Mouse (Mus musculus): Measurements from ENCODE around the gene Gk5. TPM values are rescaled to one million over a fixed set of nuclear protein-coding genes. Genes with fewer than 3 reads are reported as not detected.

Gene Gk5
- polyA plus RNA-seq, 1 experiment from 2014 or later: 6.2 TPM

DNA sequence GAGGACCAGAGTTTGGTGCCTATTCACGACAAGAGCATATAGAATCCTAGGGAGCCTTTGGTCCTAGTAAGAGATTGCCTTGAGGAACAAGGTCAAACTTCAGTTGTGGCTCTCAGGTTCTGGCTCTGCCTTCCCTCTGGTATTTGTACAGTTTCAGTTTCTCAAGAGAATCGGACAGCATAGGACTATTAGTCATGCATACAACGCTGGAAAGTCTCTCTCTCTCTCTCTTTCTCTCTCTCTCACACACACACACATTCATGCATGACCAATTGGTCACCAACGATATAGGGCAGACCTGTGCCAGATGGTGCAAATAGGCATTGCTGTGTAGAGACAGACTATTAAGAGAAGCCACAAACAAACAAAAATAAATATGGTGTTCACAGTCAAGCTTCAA lies 946 bp upstream of the Gk5 start:
- H3K9ac ChIP-seq: no peak overlapping the region
- no peak for ATAC-seq (ENCODE audit: insufficient number of reproducible peaks, insufficient read depth, low FRiP score, low TSS enrichment, low read depth)
- peak overlapping the region; percentile 76 for H3K4me2 ChIP-seq
- H3K36me3 ChIP-seq: no peaks in the 10 kb centered on the region
- H3K27ac ChIP-seq: no peak overlapping the region
- H3K4me3 ChIP-seq: peak overlapping the region; percentile 74
- H3K9me3 ChIP-seq: no peaks in the 10 kb centered on the region
- no peaks in the 10 kb centered on the region for H3K27me3 ChIP-seq
- peaks cover 12% of the 10 kb centered on the region; the same call in 1 of the 2 replicates for H3K4me1 ChIP-seq
- WGBS: 72% methylated on average over 4 of the region's 4 CpGs

DNA sequence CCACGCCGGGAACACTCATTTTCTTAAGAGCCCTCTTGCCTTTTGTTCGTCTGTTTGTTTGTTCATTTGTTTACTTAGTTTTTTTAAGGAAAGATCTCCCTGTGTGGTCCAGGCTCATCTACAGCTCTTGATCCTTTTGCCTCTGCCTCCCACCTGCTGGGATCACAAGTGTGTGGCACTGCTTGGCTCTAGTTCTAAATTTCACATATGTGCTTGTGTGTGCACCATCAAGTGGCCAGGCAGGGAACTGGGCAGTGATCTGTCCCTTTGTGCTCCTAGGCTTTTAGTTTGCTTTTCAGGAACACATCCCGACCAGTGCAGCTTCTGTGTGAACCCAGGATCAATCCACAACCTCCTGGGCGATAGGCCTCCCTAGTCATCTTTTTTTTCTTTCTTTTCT lies 8.8 kb downstream of the Gk5 start:
- H3K4me2 ChIP-seq: no peak overlapping the region
- H3K27ac ChIP-seq: no peak overlapping the region
- ATAC-seq (ENCODE audit: insufficient number of reproducible peaks, insufficient read depth, low FRiP score, low TSS enrichment, low read depth): no peak
- H3K4me3 ChIP-seq: no peak overlapping the region
- no peaks in the 10 kb centered on the region for H3K27me3 ChIP-seq
- H3K4me1 ChIP-seq: no peaks in the 10 kb centered on the region
- no peaks in the 10 kb centered on the region for H3K9me3 ChIP-seq
- no peaks in the 10 kb centered on the region for H3K36me3 ChIP-seq
- H3K9ac ChIP-seq: no peak overlapping the region
- 75% methylated on average over 5 of the region's 5 CpGs for WGBS

DNA sequence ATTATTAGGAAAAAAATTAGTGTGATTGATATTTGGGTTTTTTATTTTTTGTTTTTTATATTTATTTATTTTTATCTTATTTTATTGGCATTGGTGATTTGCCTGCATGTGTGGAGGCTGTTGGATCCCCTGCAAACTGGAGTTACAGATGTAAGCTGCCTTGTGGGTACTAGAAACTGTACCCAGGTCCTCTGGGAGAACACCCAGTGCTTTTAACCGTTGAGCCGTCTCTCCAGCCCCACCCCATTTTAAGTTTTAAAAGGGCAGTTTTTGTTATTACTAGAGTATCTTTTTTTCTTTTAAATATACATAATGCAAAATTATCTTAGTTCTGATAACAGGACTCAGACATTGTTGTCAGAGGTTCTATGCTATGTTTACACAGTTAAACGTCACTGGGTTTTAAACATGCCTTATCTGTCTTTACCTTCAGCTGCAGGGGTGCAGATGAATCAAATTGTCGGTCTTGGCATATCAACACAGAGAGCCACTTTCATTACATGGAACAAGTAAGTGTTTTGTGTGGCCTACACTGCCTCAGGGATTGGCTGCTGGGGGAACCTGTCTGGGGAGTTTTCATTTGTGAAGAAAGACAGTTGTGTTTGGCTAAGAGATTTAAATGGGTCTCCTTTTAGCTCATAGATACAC lies 13.9 kb downstream of the Gk5 start:
- no peak overlapping the region for H3K4me2 ChIP-seq
- no peak overlapping the region for H3K4me3 ChIP-seq
- ATAC-seq (ENCODE audit: insufficient number of reproducible peaks, insufficient read depth, low FRiP score, low TSS enrichment, low read depth): no peak
- no peak overlapping the region for H3K9ac ChIP-seq
- WGBS: 43% methylated on average over 4 of the region's 4 CpGs
- H3K27ac ChIP-seq: no peak overlapping the region
- no peaks in the 10 kb centered on the region for H3K27me3 ChIP-seq
- H3K4me1 ChIP-seq: peaks cover 12% of the 10 kb centered on the region; the same call in 1 of the 2 replicates
- no peaks in the 10 kb centered on the region for H3K36me3 ChIP-seq
- no peaks in the 10 kb centered on the region for H3K9me3 ChIP-seq

DNA sequence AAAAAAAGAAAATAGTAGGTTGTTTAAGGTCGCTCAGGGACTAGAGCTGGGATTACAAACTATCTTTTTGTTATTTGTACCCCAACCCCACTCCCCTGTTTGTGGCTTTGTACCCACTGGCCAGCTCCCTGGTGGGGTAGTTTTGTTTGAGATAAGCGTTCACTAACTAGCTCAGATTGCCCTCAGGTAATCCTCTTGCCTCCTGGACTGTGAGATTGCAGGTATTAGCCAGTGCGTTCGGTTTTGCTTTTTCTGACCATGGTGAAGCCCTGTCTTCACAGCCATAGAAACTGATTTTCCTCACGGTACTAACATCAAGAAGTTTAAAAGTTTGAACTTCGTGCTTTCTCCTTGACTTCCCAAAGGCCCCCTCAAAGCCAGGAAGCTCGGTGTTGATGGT lies 15.3 kb downstream of the Gk5 start:
- H3K36me3 ChIP-seq: no peaks in the 10 kb centered on the region; the same call in 1 of the 2 replicates
- 74% methylated on average over 7 of the region's 7 CpGs for WGBS
- no peak for ATAC-seq (ENCODE audit: insufficient number of reproducible peaks, insufficient read depth, low FRiP score, low TSS enrichment, low read depth)
- H3K4me2 ChIP-seq: no peak overlapping the region
- H3K9ac ChIP-seq: no peak overlapping the region
- H3K4me3 ChIP-seq: no peak overlapping the region
- H3K9me3 ChIP-seq: no peaks in the 10 kb centered on the region
- H3K27me3 ChIP-seq: no peaks in the 10 kb centered on the region
- H3K27ac ChIP-seq: no peak overlapping the region
- H3K4me1 ChIP-seq: peaks cover 12% of the 10 kb centered on the region; the same call in 1 of the 2 replicates

DNA sequence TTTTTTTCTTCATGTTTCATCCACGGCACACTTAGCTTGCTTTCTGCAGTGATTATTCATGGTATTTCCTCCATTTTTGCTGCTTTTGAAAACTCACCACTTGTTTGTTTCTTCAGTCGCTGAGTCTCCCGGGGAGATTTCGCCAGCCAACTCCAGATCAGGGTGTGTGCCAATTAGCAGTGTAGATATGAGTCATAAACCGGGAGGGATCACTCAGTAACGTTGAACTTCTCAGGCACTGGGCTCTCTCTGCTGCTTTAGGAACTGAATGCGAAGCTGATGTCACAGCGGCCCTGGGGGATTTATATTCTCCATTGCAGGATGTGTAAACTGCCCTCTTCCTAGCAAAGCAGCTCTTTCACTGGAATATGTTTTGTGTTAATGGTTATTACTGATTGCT lies 15.8 kb downstream of the Gk5 start:
- 63% methylated on average over 8 of the region's 8 CpGs for WGBS
- no peak overlapping the region for H3K9ac ChIP-seq
- no peak overlapping the region for H3K4me3 ChIP-seq
- ATAC-seq (ENCODE audit: insufficient number of reproducible peaks, insufficient read depth, low FRiP score, low TSS enrichment, low read depth): no peak
- no peaks in the 10 kb centered on the region; the same call in 1 of the 2 replicates for H3K36me3 ChIP-seq
- H3K27me3 ChIP-seq: no peaks in the 10 kb centered on the region
- no peaks in the 10 kb centered on the region for H3K9me3 ChIP-seq
- H3K4me1 ChIP-seq: peaks cover 12% of the 10 kb centered on the region; the same call in 1 of the 2 replicates
- H3K27ac ChIP-seq: no peak overlapping the region
- H3K4me2 ChIP-seq: no peak overlapping the region

DNA sequence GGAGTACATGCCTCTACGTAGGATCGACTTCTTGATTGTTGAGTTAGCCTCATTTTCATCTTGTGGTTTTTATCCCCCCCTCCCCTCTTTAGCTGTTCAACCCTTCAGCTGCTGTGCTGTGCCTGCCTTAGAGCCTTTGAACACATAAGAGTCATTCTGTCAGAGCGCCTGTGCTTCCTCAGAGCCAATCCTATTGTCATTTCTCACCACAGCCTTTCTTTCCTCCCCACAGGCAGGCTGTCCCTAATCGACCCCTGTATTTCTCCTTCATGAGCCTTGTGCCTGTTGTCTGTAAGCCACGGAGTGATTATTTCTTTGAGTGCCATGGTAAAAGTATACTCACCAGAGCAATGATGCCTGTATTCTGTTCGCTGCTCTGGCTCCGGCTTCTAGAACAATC lies 16.3 kb downstream of the Gk5 start:
- H3K27ac ChIP-seq: no peak overlapping the region

DNA sequence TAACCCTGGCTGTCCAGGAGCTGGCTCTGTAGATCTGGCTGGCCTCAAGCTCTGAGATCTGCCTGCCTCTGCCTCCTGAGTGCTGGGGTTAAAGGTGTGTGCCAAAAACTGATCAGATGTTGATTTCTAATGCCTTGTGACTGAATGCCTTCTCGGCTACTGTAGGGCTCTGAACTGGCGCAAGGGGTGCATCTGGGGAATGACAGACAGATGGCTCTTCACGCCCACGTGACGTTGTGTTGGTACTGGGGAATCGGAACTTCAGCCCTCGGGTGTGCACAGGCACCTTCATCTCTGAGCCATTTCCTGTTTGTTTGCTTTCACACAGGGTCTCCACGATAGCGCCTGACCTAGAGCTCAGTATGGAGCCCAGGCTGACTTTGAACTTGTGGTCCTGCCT lies 19.8 kb downstream of the Gk5 start:
- no peaks in the 10 kb centered on the region for H3K9me3 ChIP-seq
- no peak for ATAC-seq (ENCODE audit: insufficient number of reproducible peaks, insufficient read depth, low FRiP score, low TSS enrichment, low read depth)
- no peak overlapping the region for H3K9ac ChIP-seq
- H3K36me3 ChIP-seq: peaks cover 2% of the 10 kb centered on the region; the same call in 1 of the 2 replicates
- H3K4me1 ChIP-seq: peaks cover 12% of the 10 kb centered on the region; the same call in 1 of the 2 replicates
- no peak overlapping the region for H3K27ac ChIP-seq
- no peaks in the 10 kb centered on the region for H3K27me3 ChIP-seq
- no peak overlapping the region for H3K4me2 ChIP-seq
- no peak overlapping the region for H3K4me3 ChIP-seq
- WGBS: 95% methylated on average over 9 of the region's 9 CpGs

More for the DNA sequence above, 16.3 kb downstream of the Gk5 start:
- no peak for ATAC-seq (ENCODE audit: insufficient number of reproducible peaks, insufficient read depth, low FRiP score, low TSS enrichment, low read depth)
- no peaks in the 10 kb centered on the region for H3K9me3 ChIP-seq
- H3K9ac ChIP-seq: no peak overlapping the region
- H3K36me3 ChIP-seq: no peaks in the 10 kb centered on the region; the same call in 1 of the 2 replicates
- H3K27me3 ChIP-seq: no peaks in the 10 kb centered on the region
- H3K4me2 ChIP-seq: no peak overlapping the region
- 52% methylated on average over 7 of the region's 7 CpGs for WGBS
- H3K4me3 ChIP-seq: no peak overlapping the region
- peaks cover 12% of the 10 kb centered on the region; the same call in 1 of the 2 replicates for H3K4me1 ChIP-seq

DNA sequence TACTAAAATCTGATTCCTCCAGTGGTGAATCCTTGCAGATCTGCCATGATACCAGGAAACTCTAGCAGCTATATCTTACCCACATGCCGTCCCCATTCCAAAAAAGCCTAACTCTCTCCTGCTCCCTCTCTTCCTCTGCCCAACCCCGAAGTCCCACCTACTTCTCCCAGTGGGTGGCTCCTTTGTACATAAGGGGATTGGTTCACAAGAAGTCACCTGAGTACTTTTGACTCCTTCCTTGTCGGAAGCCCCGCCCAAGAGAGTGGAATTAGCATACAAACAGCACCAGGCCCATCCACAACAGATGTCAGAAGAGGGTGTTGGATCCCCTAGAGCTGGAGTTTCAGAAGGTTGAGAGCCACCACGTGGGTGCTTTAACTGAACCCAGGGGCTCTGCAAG lies 20.7 kb downstream of the Gk5 start:
- H3K4me2 ChIP-seq: no peak overlapping the region
- ATAC-seq (ENCODE audit: insufficient number of reproducible peaks, insufficient read depth, low FRiP score, low TSS enrichment, low read depth): no peak
- no peak overlapping the region for H3K4me3 ChIP-seq
- no peak overlapping the region for H3K27ac ChIP-seq
- peaks cover 8% of the 10 kb centered on the region; the same call in 1 of the 2 replicates for H3K4me1 ChIP-seq
- H3K36me3 ChIP-seq: peaks cover 2% of the 10 kb centered on the region; the same call in 1 of the 2 replicates
- WGBS: 39% methylated on average over 5 of the region's 5 CpGs
- no peak overlapping the region for H3K9ac ChIP-seq
- no peaks in the 10 kb centered on the region for H3K27me3 ChIP-seq
- H3K9me3 ChIP-seq: no peaks in the 10 kb centered on the region

DNA sequence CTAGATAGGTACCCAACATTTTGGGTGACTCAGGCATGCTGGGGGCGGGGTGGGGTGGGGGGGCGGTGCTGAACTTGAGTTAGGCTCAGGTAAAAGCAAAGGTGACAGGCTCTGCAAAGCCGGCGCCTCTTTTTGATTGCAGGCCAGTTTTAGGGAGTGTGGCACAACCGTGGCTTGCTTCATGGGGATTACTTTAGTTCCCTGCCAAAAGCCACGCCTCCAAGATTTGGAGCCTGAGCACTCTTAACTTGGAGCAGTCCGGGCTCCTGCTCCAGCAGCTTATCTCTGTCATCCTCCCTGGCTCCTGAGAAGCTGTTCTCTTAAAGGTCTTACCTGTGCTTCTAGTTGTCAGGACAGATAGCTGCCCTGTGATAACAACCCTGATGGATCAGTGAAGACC lies 21.8 kb downstream of the Gk5 start:
- ATAC-seq (ENCODE audit: insufficient number of reproducible peaks, insufficient read depth, low FRiP score, low TSS enrichment, low read depth): no peak
- H3K9me3 ChIP-seq: no peaks in the 10 kb centered on the region
- no peak overlapping the region for H3K9ac ChIP-seq
- no peak overlapping the region for H3K4me3 ChIP-seq
- no peak overlapping the region for H3K27ac ChIP-seq
- H3K36me3 ChIP-seq: peaks cover 5% of the 10 kb centered on the region
- no peaks in the 10 kb centered on the region for H3K27me3 ChIP-seq
- WGBS: 64% methylated on average over 7 of the region's 7 CpGs
- H3K4me1 ChIP-seq: no peaks in the 10 kb centered on the region
- no peak overlapping the region for H3K4me2 ChIP-seq

DNA sequence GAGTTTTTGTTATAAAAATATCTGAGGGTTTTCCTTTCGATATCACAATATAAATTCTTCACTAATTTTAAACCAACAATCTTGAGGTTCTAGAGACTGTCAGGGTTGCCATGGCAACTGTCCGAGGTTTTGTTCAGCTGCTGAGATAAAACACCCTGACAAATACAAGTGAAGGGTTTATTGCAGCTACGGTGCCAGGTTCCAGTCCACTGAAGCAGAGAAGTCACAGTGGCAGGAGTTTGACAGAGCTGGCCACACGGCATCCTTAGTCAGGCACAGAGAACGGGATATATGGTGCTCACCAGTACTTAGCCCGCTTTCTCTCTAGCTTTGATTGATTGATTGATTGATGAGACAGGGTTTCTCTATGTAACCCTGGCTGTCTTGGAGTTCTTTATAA lies 23.3 kb downstream of the Gk5 start:
- Histone ChIP-seq H3K27me3 (no peaks in the 10 kb centered on the region), H3K4me3 (no peak overlapping the region), H3K36me3 (peaks cover 20% of the 10 kb centered on the region), H3K27ac (no peak overlapping the region), H3K9ac (no peak overlapping the region), H3K9me3 (no peaks in the 10 kb centered on the region), H3K4me1 (no peaks in the 10 kb centered on the region), H3K4me2 (no peak overlapping the region)
- 78% methylated on average over 6 of the region's 6 CpGs for WGBS
- ATAC-seq (ENCODE audit: insufficient number of reproducible peaks, insufficient read depth, low FRiP score, low TSS enrichment, low read depth): no peak

DNA sequence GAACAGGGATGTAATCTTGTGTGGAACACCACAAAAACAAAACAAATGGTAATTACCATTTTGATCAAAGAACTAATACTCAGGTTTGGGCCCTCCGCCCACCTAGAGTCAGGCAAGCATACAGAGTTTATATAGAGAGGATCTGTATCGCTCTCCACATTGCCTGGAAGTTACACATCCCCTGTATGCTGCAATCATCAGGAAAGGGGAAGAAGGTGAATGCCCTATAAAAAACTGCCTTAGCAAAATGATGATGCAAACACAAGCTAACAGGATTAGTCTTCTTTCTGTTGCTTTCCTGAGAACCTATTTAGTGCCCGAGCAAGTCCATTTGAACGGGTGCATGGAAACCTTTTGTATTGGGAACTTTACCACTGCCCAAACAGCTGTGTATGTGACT lies 24.5 kb downstream of the Gk5 start:
- 90% methylated on average over 4 of the region's 4 CpGs for WGBS
- H3K36me3 ChIP-seq: peaks cover 26% of the 10 kb centered on the region
- no peak overlapping the region for H3K9ac ChIP-seq
- no peaks in the 10 kb centered on the region for H3K9me3 ChIP-seq
- no peak overlapping the region for H3K4me2 ChIP-seq
- H3K4me1 ChIP-seq: no peaks in the 10 kb centered on the region
- H3K27me3 ChIP-seq: no peaks in the 10 kb centered on the region
- no peak overlapping the region for H3K27ac ChIP-seq
- H3K4me3 ChIP-seq: no peak overlapping the region
- ATAC-seq (ENCODE audit: insufficient number of reproducible peaks, insufficient read depth, low FRiP score, low TSS enrichment, low read depth): no peak

DNA sequence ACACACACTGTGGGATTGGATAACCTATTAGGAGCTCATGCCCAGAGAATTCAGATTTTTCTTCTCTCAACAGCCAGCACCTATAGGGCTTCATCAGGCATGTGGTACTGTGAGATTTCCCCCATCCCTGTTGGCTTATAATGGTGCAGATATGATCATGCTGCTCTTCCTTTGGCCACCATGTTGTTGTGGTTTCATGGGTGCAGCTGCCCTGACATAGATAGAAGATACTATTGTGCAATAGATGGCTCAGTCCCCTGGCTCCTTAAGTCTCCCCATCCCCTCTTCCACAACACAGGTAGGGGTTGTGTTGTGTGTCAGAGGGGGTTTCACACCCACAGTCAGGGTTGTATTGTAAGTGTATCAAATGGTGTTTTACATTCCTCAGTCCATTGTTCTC lies 25.7 kb downstream of the Gk5 start:
- peaks cover 26% of the 10 kb centered on the region for H3K36me3 ChIP-seq
- no peak overlapping the region for H3K27ac ChIP-seq
- H3K9ac ChIP-seq: no peak overlapping the region
- no peak overlapping the region for H3K4me3 ChIP-seq
- ATAC-seq (ENCODE audit: insufficient number of reproducible peaks, insufficient read depth, low FRiP score, low TSS enrichment, low read depth): no peak
- no peaks in the 10 kb centered on the region for H3K27me3 ChIP-seq
- no peaks in the 10 kb centered on the region for H3K9me3 ChIP-seq
- no peak overlapping the region for H3K4me2 ChIP-seq
- no peaks in the 10 kb centered on the region for H3K4me1 ChIP-seq

Data from embryonic facial prominence, embryonic 13.5 days (tissue).